Mouse (Mus musculus) gastrocnemius, postnatal 4 days (tissue): ENCODE results near the gene Gm21776. TPM values are rescaled to one million over a fixed set of nuclear protein-coding genes. Genes with fewer than 3 reads are reported as not detected.
"Not testable (repeated sequence)": the region's sequence is repeated elsewhere in the genome, so short reads cannot be mapped to it uniquely, and the experiment has no call there.

ENCODE experiments used
- DNase-seq, 2 experiments: peaks; one replicate each; pipeline ENCODE4 v3.0.0; 2021 to 2022; ENCODE audit warnings: low spot score in 2 of 2, mixed read lengths in 2 of 2
- long read RNA-seq, 2 experiments: library from polyadenylated mRNA; stranded (forward); transcript quantifications; one replicate each; pipeline ENCODE4 v2.0.0; 2021
- total RNA-seq, 2 experiments: library from RNA; stranded (reverse); gene quantifications; 2 replicates each; pipeline ENCODE4 v1.2.3; 2021

Gene Gm21776
- total RNA-seq: not detected
- long read RNA-seq, experiment 1: 0 reads
- long read RNA-seq, experiment 2: 0 reads

- not testable (repeated sequence) for DNase-seq
These were observed at the start of gene Gm21776 for GRCm38 (mm10) chrY:76378362-76378761. Gene Gm21776, plus strand, starts transcription at chrY:76378662.
